Mouse (Mus musculus): Measurements from ENCODE around the gene Srsf2. TPM values are rescaled to one million over a fixed set of nuclear protein-coding genes. Genes with fewer than 3 reads are reported as not detected.
A peak's percentile ranks its signal among the peaks of the same experiment; 100 is the strongest.

Srsf2 gene
- polyA plus RNA-seq, 1 experiment, result 156 TPM

DNA sequence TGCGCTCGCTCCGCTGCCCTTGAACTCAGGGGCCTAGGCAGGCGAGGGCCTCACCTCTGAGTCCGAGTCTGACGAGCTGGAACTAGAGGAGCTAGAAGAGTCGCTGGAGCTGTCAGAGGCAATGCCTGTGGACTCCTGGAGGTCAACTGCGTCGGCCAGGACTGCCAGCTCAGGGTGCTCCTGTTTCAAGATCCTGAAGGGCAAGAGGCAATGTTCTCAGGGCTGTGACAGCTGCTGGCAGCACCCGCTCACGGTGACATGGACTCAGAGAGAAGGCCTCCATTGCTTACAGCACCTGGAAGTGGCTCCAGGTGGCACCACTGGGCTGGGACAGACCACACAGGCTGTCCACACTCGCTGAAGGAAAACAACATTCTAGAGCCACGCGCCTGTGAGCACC, 14.0 kb downstream of the Srsf2 start:
- no peak for TF ChIP-seq CTCF (IDR thresholded peaks at IDR 0.05; ENCODE audit: control insufficient read depth, insufficient read depth, insufficient replicate concordance, low read depth, low read length)
- no peak for TF ChIP-seq POLR2A (IDR thresholded peaks at IDR 0.05; ENCODE audit: control insufficient read depth, low read depth, low read length)
- peaks cover 7% of the 10 kb centered on the region for H3K4me1 ChIP-seq (ENCODE audit: control insufficient read depth, insufficient read depth, low read length)
- no peaks in the 10 kb centered on the region for H3K27me3 ChIP-seq (ENCODE audit: control insufficient read depth, insufficient read depth, low read length)
- H3K36me3 ChIP-seq (ENCODE audit: control insufficient read depth, insufficient read depth, low read length), result peaks cover 10% of the 10 kb centered on the region
- no peak overlapping the region for H3K4me3 ChIP-seq (ENCODE audit: control insufficient read depth, low read depth, low read length)
- no peak overlapping the region for H3K27ac ChIP-seq (ENCODE audit: control insufficient read depth, insufficient read depth, low read depth, low read length)

DNA sequence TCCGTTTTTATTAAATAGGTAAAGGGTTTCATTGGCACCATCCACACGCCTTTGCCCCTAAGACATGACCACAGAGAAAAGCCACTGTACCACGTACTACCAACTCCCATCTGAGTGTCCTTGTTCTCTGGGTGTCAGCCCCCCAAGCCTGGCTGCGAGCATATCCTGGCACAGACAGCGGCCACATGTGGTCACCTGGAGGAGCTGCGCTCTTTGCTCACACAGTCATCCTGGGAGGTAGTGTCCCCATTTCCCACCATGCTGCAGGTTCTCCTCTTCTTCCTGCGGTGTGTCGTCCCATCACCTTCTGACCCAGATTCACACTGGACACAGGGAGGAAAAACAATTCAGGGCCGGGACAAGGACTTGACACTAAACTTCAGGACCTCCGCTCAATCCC, 15.5 kb downstream of the Srsf2 start:
- H3K4me1 ChIP-seq (ENCODE audit: control insufficient read depth, insufficient read depth, low read length), result peaks cover 4% of the 10 kb centered on the region; the same call in 1 of the 2 replicates
- H3K36me3 ChIP-seq (ENCODE audit: control insufficient read depth, insufficient read depth, low read length), result peaks cover 9% of the 10 kb centered on the region
- no peak for TF ChIP-seq CTCF (IDR thresholded peaks at IDR 0.05; ENCODE audit: control insufficient read depth, insufficient read depth, insufficient replicate concordance, low read depth, low read length)
- TF ChIP-seq POLR2A (IDR thresholded peaks at IDR 0.05; ENCODE audit: control insufficient read depth, low read depth, low read length), result no peak
- H3K27ac ChIP-seq (ENCODE audit: control insufficient read depth, insufficient read depth, low read depth, low read length), result no peak overlapping the region
- no peak overlapping the region for H3K4me3 ChIP-seq (ENCODE audit: control insufficient read depth, low read depth, low read length)
- H3K27me3 ChIP-seq (ENCODE audit: control insufficient read depth, insufficient read depth, low read length), result no peaks in the 10 kb centered on the region

DNA sequence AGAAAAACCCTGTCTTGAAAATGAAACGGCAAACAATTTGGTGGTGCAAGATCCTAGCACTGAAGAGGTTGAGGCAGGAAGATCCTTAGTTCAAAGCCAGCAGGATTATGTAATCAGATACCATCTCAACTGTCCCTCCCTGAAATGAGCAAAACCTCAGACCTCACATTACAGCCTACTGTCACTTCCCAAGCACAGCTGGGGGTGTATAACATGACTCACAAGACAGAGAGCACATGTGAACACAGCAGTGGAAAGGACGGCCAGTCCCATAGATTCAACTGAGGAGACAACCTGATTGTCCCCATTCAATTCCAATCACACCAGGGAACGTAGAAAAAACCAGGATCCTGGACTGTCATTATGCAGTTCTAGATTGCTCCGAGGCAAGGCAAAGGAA, 16.6 kb downstream of the Srsf2 start:
- peaks cover 2% of the 10 kb centered on the region for H3K4me1 ChIP-seq (ENCODE audit: control insufficient read depth, insufficient read depth, low read length)
- no peak overlapping the region for H3K27ac ChIP-seq (ENCODE audit: control insufficient read depth, insufficient read depth, low read depth, low read length)
- H3K4me3 ChIP-seq (ENCODE audit: control insufficient read depth, low read depth, low read length), result no peak overlapping the region
- no peaks in the 10 kb centered on the region for H3K27me3 ChIP-seq (ENCODE audit: control insufficient read depth, insufficient read depth, low read length)
- peaks cover 7% of the 10 kb centered on the region for H3K36me3 ChIP-seq (ENCODE audit: control insufficient read depth, insufficient read depth, low read length)
- TF ChIP-seq CTCF (IDR thresholded peaks at IDR 0.05; ENCODE audit: control insufficient read depth, insufficient read depth, insufficient replicate concordance, low read depth, low read length), result no peak
- no peak for TF ChIP-seq POLR2A (IDR thresholded peaks at IDR 0.05; ENCODE audit: control insufficient read depth, low read depth, low read length)

DNA sequence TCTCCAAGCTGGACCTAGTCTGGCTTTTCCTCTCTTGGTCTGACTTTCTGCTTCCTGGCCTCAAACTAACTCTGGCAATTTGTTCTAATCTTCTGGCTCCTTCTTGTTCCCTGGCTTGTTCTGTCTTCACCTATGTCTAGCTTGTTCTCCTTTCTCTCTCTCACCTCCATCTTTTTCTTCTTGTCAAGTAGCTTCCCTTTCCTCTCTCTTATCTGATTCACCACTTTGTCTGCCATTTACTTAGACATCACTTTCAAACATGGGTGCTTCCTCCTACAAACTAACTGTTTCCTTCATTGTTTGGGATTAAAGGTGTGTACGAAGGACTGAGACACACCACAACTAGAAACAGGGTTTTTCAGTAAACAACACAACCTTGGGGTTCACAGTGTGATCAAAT, 17.9 kb downstream of the Srsf2 start:
- H3K4me3 ChIP-seq (ENCODE audit: control insufficient read depth, low read depth, low read length), result no peak overlapping the region
- TF ChIP-seq POLR2A (IDR thresholded peaks at IDR 0.05; ENCODE audit: control insufficient read depth, low read depth, low read length), result no peak
- no peak for TF ChIP-seq CTCF (IDR thresholded peaks at IDR 0.05; ENCODE audit: control insufficient read depth, insufficient read depth, insufficient replicate concordance, low read depth, low read length)
- H3K4me1 ChIP-seq (ENCODE audit: control insufficient read depth, insufficient read depth, low read length), result peaks cover 2% of the 10 kb centered on the region
- peaks cover 6% of the 10 kb centered on the region for H3K36me3 ChIP-seq (ENCODE audit: control insufficient read depth, insufficient read depth, low read length)
- no peak overlapping the region for H3K27ac ChIP-seq (ENCODE audit: control insufficient read depth, insufficient read depth, low read depth, low read length)
- H3K27me3 ChIP-seq (ENCODE audit: control insufficient read depth, insufficient read depth, low read length), result no peaks in the 10 kb centered on the region

DNA sequence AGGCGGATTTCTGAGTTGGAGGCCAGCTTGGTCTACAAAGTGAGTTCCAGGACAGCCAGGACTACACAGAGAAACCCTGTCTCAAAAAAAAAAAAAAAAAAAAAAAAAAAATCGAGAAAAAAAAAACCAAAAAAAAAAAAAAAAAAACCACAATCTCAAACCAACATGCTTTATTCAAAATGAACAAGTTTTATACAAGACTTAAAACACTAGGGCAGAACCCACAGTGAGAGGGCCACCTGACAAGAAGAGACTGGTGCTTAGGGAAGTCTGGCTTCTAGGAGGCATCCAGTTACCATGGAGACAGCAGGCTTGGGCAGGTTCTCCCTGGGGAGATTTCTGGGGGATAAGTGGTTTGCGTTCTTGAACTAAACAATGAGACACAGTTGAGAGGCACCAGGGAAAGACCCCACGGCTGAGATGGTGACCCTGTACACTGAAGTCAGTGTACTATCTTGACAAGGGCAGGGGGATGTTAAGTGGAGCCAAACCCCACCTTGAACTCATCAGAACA, 20.7 kb downstream of the Srsf2 start:
- no peak overlapping the region for H3K27ac ChIP-seq (ENCODE audit: control insufficient read depth, insufficient read depth, low read depth, low read length)
- no peak overlapping the region for H3K4me3 ChIP-seq (ENCODE audit: control insufficient read depth, low read depth, low read length)
- H3K4me1 ChIP-seq (ENCODE audit: control insufficient read depth, insufficient read depth, low read length), result peaks cover 16% of the 10 kb centered on the region
- no peaks in the 10 kb centered on the region for H3K27me3 ChIP-seq (ENCODE audit: control insufficient read depth, insufficient read depth, low read length)
- H3K36me3 ChIP-seq (ENCODE audit: control insufficient read depth, insufficient read depth, low read length), result no peaks in the 10 kb centered on the region
- no peak for TF ChIP-seq CTCF (IDR thresholded peaks at IDR 0.05; ENCODE audit: control insufficient read depth, insufficient read depth, insufficient replicate concordance, low read depth, low read length)
- no peak for TF ChIP-seq POLR2A (IDR thresholded peaks at IDR 0.05; ENCODE audit: control insufficient read depth, low read depth, low read length)

DNA sequence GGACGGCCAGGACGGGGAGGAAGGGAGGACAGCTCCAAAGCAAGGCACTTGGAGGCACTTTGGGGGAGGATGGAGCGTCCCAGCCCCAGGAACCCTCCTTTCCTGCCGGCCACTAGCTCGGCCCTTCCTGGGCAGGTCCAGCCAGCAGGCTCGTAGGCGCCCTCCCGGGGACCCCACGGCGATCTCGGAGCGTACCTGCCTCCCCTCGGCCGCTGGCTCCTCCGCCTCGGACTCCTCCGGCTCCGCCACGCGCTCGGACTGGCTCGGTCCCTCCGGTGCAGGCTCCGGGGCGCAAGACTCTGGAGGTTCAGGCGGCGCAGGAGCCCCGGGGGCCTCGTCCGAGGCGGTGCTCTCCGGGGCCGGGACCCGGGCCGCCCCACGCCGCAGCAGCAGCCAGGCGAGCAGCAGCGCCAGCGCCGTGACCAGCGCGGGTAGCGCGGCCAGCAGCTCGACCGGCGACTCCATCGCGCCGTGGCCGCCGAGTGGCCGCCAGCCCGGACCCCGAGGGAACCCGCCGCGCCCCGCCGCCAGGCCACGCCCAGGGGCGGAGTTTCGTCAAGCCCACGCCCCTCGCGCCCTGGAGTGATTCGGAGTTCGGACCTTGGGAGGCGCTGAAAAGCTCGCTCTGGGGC, 25.2 kb downstream of the Srsf2 start, which contains the start of gene Mxra7:
Gene Mxra7 (minus strand): TSS at position 513 of the 632 bp plus-strand sequence.
- peak within 1 kb of the TSS; percentile 78 for H3K4me3 ChIP-seq (ENCODE audit: control insufficient read depth, low read depth, low read length)
- peaks cover 20% of the 10 kb centered on the region for H3K4me1 ChIP-seq (ENCODE audit: control insufficient read depth, insufficient read depth, low read length)
- TF ChIP-seq POLR2A (IDR thresholded peaks at IDR 0.05; ENCODE audit: control insufficient read depth, low read depth, low read length), result peak; percentile 65; the same call in 1 of the 2 replicates
- TF ChIP-seq CTCF (IDR thresholded peaks at IDR 0.05; ENCODE audit: control insufficient read depth, insufficient read depth, insufficient replicate concordance, low read depth, low read length), result no peak
- no peaks in the 10 kb centered on the region for H3K27me3 ChIP-seq (ENCODE audit: control insufficient read depth, insufficient read depth, low read length)
- no peaks in the 10 kb centered on the region for H3K36me3 ChIP-seq (ENCODE audit: control insufficient read depth, insufficient read depth, low read length)
- peak within 1 kb of the TSS; percentile 73 for H3K27ac ChIP-seq (ENCODE audit: control insufficient read depth, insufficient read depth, low read depth, low read length)

DNA sequence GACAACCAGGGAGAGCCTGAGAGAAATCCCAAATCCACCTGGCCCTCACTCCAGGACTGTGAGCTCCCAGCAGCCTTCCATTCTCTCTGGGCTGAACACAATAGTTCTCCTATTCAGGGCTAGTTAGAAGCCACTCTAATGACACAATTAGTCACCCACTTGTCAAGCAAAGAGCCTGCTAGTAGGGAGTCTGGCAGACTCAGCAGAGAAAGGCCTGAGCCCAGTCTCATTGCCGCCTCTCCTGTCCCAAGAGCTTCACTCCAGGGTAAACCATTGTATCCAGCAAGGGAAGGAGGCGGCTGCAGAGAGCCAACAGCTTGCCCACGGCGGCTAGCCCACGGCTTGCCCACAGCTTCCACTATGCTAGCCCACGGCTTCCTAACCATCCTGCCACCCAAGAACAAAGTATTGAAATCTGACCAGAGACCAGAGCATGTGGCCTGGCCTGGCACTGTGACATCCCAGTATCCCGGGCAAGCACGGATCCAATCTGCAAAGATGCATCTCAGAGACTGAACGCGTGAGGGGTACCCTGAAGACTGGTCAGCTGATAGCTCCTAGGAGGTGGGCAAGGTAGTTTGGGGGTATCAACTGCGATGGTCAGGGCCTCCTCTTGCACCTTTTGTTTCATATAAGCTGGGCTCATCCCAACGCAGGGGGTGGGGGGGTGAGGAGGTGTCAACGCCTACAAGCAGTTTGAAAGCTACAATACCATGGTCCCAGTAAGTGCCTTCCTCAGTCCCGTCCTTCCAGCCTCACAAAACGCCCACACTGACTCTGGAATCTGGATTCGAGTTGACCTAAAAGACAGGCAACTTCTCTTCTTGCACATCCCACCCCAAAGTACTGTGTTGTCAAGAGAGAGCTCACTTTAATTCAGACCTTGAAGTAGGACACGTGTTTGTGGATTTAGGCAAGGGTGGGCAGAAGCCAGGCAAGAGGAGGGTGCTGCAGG, 26.1 kb downstream of the Srsf2 start:
- peak overlapping the region; percentile 78 for H3K4me3 ChIP-seq (ENCODE audit: control insufficient read depth, low read depth, low read length)
- H3K4me1 ChIP-seq (ENCODE audit: control insufficient read depth, insufficient read depth, low read length), result peaks cover 20% of the 10 kb centered on the region
- no peaks in the 10 kb centered on the region for H3K27me3 ChIP-seq (ENCODE audit: control insufficient read depth, insufficient read depth, low read length)
- no peak for TF ChIP-seq POLR2A (IDR thresholded peaks at IDR 0.05; ENCODE audit: control insufficient read depth, low read depth, low read length)
- no peak for TF ChIP-seq CTCF (IDR thresholded peaks at IDR 0.05; ENCODE audit: control insufficient read depth, insufficient read depth, insufficient replicate concordance, low read depth, low read length)
- H3K27ac ChIP-seq (ENCODE audit: control insufficient read depth, insufficient read depth, low read depth, low read length), result peak overlapping the region; percentile 73; the same call in 1 of the 2 replicates
- no peaks in the 10 kb centered on the region for H3K36me3 ChIP-seq (ENCODE audit: control insufficient read depth, insufficient read depth, low read length)
